Mouse (Mus musculus): ENCODE data around the gene Slc35e3.
"Not testable (repeated sequence)": the region's sequence is repeated elsewhere in the genome, so short reads cannot be mapped to it uniquely, and the experiment has no call there.

Gene Slc35e3

GRCm38 (mm10) chr10:117732962-117733592 lies 13.1 kb downstream of the Slc35e3 start:
- DNase-seq (ENCODE audit: low read depth), result no peak

GRCm38 (mm10) chr10:117732184-117732583 lies 14.0 kb downstream of the Slc35e3 start:
- DNase-seq (ENCODE audit: low read depth), result no peak

- DNase-seq (ENCODE audit: low read depth), result peak; percentile 76
Measured at GRCm38 (mm10) chr10:117731244-117732101, 14.7 kb downstream of the Slc35e3 start.

- DNase-seq (ENCODE audit: low read depth), result no peak
Measured at GRCm38 (mm10) chr10:117730637-117731203, 15.4 kb downstream of the Slc35e3 start.

- DNase-seq (ENCODE audit: low read depth), result no peak
Measured at GRCm38 (mm10) chr10:117730140-117730539, 16.0 kb downstream of the Slc35e3 start.

- no peak for DNase-seq (ENCODE audit: low read depth)
Measured at GRCm38 (mm10) chr10:117729139-117729814, 16.9 kb downstream of the Slc35e3 start.

- DNase-seq (ENCODE audit: low read depth), result no peak
Measured at GRCm38 (mm10) chr10:117728574-117728973, 17.6 kb downstream of the Slc35e3 start.

GRCm38 (mm10) chr10:117727518-117728110 lies 18.6 kb downstream of the Slc35e3 start:
- no peak for DNase-seq (ENCODE audit: low read depth)

- DNase-seq (ENCODE audit: low read depth), result no peak
Measured at GRCm38 (mm10) chr10:117726888-117727385, 19.2 kb downstream of the Slc35e3 start.

- DNase-seq (ENCODE audit: low read depth), result no peak
Measured at GRCm38 (mm10) chr10:117726350-117726749, 19.8 kb downstream of the Slc35e3 start.

- no peak for DNase-seq (ENCODE audit: low read depth)
Measured at GRCm38 (mm10) chr10:117725671-117726070, 20.5 kb downstream of the Slc35e3 start.

GRCm38 (mm10) chr10:117724804-117725361 lies 21.3 kb downstream of the Slc35e3 start:
- DNase-seq (ENCODE audit: low read depth), result no peak

GRCm38 (mm10) chr10:117724136-117724718 lies 21.9 kb downstream of the Slc35e3 start:
- no peak for DNase-seq (ENCODE audit: low read depth)

GRCm38 (mm10) chr10:117718161-117719119 lies 27.7 kb downstream of the Slc35e3 start:
- no peak for DNase-seq (ENCODE audit: low read depth)

- no peak for DNase-seq (ENCODE audit: low read depth)
Measured at GRCm38 (mm10) chr10:117717583-117717982, 28.6 kb downstream of the Slc35e3 start.

- DNase-seq (ENCODE audit: low read depth), result no peak
Measured at GRCm38 (mm10) chr10:117716686-117717085, 29.5 kb downstream of the Slc35e3 start.

- DNase-seq (ENCODE audit: low read depth), result not testable (repeated sequence)
Measured at GRCm38 (mm10) chr10:117715654-117716053, 30.5 kb downstream of the Slc35e3 start.

GRCm38 (mm10) chr10:117714928-117715500 lies 31.2 kb downstream of the Slc35e3 start:
- DNase-seq (ENCODE audit: low read depth), result no peak

- DNase-seq (ENCODE audit: low read depth), result no peak
Measured at GRCm38 (mm10) chr10:117714048-117714545, 32.1 kb downstream of the Slc35e3 start.

Data from naive thymus-derived CD4-positive, alpha-beta T cell, adult 2 months (primary cell).